Mouse (Mus musculus): ENCODE data around the gene Polr1c. TPM values are rescaled to one million over a fixed set of nuclear protein-coding genes. Genes with fewer than 3 reads are reported as not detected.

Polr1c gene
- polyA plus RNA-seq, 1 experiment from 2014 or later, result 87.9 TPM

DNA sequence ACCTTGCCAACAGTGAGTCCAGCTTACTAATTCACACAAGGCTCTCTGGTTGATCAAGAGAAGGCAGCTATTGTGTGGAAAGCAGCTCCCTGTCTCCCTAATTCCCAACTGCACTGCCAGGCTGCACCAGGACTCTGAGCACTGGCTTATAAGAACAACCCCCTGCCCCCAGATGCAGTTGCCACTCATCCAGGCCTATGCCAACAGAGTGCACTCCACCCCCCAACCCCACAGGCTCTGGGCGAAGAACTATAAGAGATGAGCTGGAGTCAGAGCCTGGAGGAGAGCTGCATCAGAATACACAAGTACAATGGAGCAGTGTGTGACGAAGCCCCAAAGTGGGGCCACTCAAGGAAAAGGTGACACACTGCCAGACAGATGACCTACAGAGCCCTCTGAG lies 24.2 kb upstream of the Polr1c start:
- no peak for ATAC-seq (ENCODE audit: insufficient number of reproducible peaks, insufficient read depth, low FRiP score, low read depth)

DNA sequence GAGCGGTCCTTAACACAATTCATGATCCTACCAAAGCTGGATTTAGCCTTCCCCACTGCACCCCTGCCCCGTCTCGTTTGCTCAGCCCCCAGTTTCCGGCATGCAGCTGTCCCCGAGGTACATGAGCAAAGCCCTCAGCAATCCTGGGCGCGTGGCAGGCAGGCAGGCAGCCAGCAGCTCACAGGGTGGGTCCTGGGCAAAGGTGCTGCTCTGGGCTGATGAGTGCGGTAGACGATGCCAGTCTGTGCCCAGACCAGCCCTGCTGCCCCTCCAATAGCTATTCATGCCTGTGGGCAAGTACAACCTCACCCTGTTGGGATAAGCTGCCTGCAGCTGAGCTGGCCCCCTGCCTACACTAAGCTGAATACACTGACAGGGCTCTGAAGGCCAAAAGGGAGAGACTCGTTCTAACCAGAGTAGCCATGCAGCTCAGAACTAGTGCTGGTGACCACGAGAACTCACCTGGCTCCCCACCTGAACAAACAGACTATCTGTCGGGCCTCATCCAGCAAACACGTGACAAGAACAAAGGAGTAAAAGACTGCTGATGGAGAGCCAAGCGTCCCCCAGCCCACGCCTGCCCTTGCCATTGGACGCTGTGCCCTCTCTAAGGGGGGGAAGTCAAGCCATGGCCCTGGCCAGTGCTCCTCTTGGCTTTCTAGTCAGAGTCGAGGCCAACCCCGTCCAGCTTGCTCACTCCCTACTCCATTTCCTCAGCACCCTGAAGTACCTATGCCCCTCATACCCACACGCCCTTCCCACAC lies 22.1 kb upstream of the Polr1c start:
- ATAC-seq (ENCODE audit: insufficient number of reproducible peaks, insufficient read depth, low FRiP score, low read depth), result no peak
- 77% methylated on average over 19 of the region's 19 CpGs for WGBS
- peaks cover 46% of the 10 kb centered on the region for H3K36me3 ChIP-seq (ENCODE audit: control insufficient read depth, insufficient read depth, low read length)
- no peaks in the 10 kb centered on the region for H3K9me3 ChIP-seq (ENCODE audit: control insufficient read depth, low read depth, low read length)
- H3K4me3 ChIP-seq (ENCODE audit: low read depth, low read length), result no peak overlapping the region
- H3K9ac ChIP-seq (replicated peaks; ENCODE audit: low read depth, low read length), result no peak overlapping the region
- H3K27me3 ChIP-seq (ENCODE audit: control insufficient read depth, insufficient read depth, low read length), result no peaks in the 10 kb centered on the region
- no peaks in the 10 kb centered on the region for H3K4me1 ChIP-seq (ENCODE audit: control insufficient read depth, insufficient read depth, low read length)
- no peak overlapping the region for H3K4me2 ChIP-seq (replicated peaks; ENCODE audit: low read depth, low read length)
- no peak overlapping the region for H3K27ac ChIP-seq (ENCODE audit: low read length)

More for the DNA sequence above, 24.2 kb upstream of the Polr1c start:
- no peak overlapping the region for H3K27ac ChIP-seq (ENCODE audit: low read length)
- no peaks in the 10 kb centered on the region for H3K9me3 ChIP-seq (ENCODE audit: control insufficient read depth, low read depth, low read length)
- 83% methylated on average over 2 of the region's 2 CpGs for WGBS
- no peaks in the 10 kb centered on the region for H3K27me3 ChIP-seq (ENCODE audit: control insufficient read depth, insufficient read depth, low read length)
- H3K4me3 ChIP-seq (ENCODE audit: low read depth, low read length), result no peak overlapping the region
- H3K9ac ChIP-seq (replicated peaks; ENCODE audit: low read depth, low read length), result no peak overlapping the region
- H3K4me2 ChIP-seq (replicated peaks; ENCODE audit: low read depth, low read length), result no peak overlapping the region
- H3K4me1 ChIP-seq (ENCODE audit: control insufficient read depth, insufficient read depth, low read length), result no peaks in the 10 kb centered on the region
- peaks cover 47% of the 10 kb centered on the region for H3K36me3 ChIP-seq (ENCODE audit: control insufficient read depth, insufficient read depth, low read length)

DNA sequence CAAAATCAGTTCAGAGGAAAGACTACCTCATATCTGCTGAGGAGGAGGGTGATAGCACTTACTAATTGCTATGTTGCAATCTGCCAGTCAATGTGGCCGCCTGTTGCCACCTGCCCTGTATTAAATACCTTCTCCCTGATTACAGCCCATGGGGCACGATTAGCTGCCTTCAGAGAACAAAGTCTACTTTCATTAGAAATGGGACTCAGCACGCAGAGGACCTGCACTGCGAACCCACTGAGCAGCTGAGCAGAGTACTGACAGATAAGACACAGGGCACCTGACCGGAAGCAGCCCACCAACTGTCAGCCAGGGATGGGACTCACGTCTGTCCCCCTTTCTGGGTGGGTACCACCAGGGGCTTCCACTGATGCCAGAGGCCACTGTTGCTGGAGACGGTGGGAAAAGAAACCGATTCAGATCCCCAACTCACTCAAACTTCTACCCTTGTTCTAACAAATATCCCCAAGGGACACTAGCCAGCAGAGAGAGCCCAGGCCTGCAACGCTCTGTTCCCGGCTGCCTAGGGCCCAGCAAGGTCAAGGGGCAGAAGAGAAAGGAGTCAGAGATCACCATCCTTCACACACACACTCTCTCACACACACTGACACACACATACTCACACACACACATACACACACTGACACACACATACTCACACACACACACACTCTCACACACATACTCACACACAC lies 20.3 kb upstream of the Polr1c start:
- no peak for ATAC-seq (ENCODE audit: insufficient number of reproducible peaks, insufficient read depth, low FRiP score, low read depth)
- WGBS, result 75% methylated on average over 10 of the region's 10 CpGs

DNA sequence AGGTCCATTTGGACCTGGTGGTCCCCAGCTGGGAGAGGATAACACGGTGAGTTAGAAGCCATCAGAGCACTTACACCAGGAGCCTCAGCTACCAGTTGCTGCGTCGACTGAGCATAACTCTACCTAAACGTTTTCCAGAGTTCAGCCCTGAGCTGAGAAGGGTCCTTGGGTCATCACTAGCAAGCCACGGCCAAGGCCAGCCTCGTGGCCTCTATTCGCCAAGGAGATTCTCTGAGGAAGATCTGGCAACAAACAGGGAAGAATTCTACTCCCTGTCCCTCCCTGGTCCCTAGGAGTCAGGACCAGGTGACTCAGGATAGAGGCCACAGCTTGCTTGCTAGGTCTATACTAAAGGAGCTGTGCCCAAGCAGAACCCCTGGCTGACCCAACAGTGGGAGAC lies 19.7 kb upstream of the Polr1c start:
- H3K27me3 ChIP-seq (ENCODE audit: control insufficient read depth, insufficient read depth, low read length), result no peaks in the 10 kb centered on the region
- ATAC-seq (ENCODE audit: insufficient number of reproducible peaks, insufficient read depth, low FRiP score, low read depth), result no peak
- H3K4me3 ChIP-seq (ENCODE audit: low read depth, low read length), result no peak overlapping the region
- no peak overlapping the region for H3K9ac ChIP-seq (replicated peaks; ENCODE audit: low read depth, low read length)
- no peaks in the 10 kb centered on the region for H3K4me1 ChIP-seq (ENCODE audit: control insufficient read depth, insufficient read depth, low read length)
- no peak overlapping the region for H3K4me2 ChIP-seq (replicated peaks; ENCODE audit: low read depth, low read length)
- H3K27ac ChIP-seq (ENCODE audit: low read length), result no peak overlapping the region
- 72% methylated on average over 7 of the region's 7 CpGs for WGBS
- H3K36me3 ChIP-seq (ENCODE audit: control insufficient read depth, insufficient read depth, low read length), result peaks cover 56% of the 10 kb centered on the region
- no peaks in the 10 kb centered on the region for H3K9me3 ChIP-seq (ENCODE audit: control insufficient read depth, low read depth, low read length)

More for the DNA sequence above, 20.3 kb upstream of the Polr1c start:
- H3K4me2 ChIP-seq (replicated peaks; ENCODE audit: low read depth, low read length), result no peak overlapping the region
- peaks cover 52% of the 10 kb centered on the region for H3K36me3 ChIP-seq (ENCODE audit: control insufficient read depth, insufficient read depth, low read length)
- no peaks in the 10 kb centered on the region for H3K27me3 ChIP-seq (ENCODE audit: control insufficient read depth, insufficient read depth, low read length)
- H3K9ac ChIP-seq (replicated peaks; ENCODE audit: low read depth, low read length), result no peak overlapping the region
- no peaks in the 10 kb centered on the region for H3K4me1 ChIP-seq (ENCODE audit: control insufficient read depth, insufficient read depth, low read length)
- no peak overlapping the region for H3K4me3 ChIP-seq (ENCODE audit: low read depth, low read length)
- no peak overlapping the region for H3K27ac ChIP-seq (ENCODE audit: low read length)
- H3K9me3 ChIP-seq (ENCODE audit: control insufficient read depth, low read depth, low read length), result no peaks in the 10 kb centered on the region

DNA sequence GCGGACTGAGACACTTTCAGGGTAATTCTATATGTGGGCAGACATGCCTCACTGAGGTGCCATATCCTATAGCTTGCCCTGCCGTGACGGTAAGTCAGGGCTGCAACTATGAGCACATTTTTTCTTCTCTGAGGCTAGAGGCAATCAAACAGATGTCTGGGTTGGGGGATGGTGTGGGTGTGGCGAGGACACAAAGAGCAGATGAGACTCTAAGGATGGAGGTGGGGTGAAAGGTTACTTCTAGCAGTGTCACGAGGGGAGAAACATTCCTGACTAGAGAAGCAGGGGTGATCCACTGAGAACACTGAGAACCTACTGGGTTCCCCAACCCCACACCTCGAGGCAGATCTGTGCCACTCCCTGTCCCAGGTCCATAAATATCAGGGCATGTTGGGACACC lies 19.1 kb upstream of the Polr1c start:
- Histone ChIP-seq H3K4me1 (ENCODE audit: control insufficient read depth, insufficient read depth, low read length) (no peaks in the 10 kb centered on the region), H3K4me2 (replicated peaks; ENCODE audit: low read depth, low read length) (no peak overlapping the region), H3K9ac (replicated peaks; ENCODE audit: low read depth, low read length) (no peak overlapping the region), H3K9me3 (ENCODE audit: control insufficient read depth, low read depth, low read length) (no peaks in the 10 kb centered on the region), H3K27me3 (ENCODE audit: control insufficient read depth, insufficient read depth, low read length) (no peaks in the 10 kb centered on the region), H3K27ac (ENCODE audit: low read length) (peak overlapping the region; percentile 68), H3K4me3 (ENCODE audit: low read depth, low read length) (no peak overlapping the region), H3K36me3 (ENCODE audit: control insufficient read depth, insufficient read depth, low read length) (peaks cover 60% of the 10 kb centered on the region)
- WGBS, result 62% methylated on average over 6 of the region's 6 CpGs
- ATAC-seq (ENCODE audit: insufficient number of reproducible peaks, insufficient read depth, low FRiP score, low read depth), result no peak

DNA sequence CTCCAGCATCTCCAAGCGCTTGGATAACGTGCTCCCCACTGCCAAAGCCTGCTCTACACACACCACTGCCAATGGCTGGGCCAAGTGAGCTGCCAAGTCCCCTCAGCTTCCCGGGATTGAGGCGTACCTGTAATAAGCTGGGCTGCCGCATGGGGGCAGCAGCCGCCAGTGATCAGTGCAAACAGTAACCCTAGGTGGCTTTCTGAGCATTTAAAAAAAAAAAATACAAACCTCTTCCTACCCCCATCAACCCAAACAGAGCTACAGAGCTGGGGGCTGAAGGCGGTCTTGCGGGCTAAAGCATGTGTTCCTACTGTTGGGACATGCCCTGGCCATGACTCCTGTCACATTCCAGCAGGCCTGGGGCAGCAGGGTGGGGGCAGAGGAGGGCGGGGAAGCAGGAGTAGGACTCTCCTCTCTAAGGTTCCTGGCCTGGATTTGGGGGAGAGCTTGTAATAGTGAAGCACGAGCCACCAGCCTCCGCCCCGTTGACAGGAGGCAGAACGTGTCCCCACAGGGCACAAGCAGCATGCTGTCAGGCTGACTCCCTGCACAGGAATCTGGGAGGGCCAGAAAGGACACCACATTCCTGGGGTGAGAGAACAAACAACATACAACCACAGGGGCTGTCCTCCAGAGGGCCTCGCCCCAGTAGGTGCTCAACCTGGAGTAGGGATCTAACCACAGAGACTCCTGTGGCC lies 18.2 kb upstream of the Polr1c start:
- peak overlapping the region; percentile 68; the same call in 1 of the 2 replicates for H3K27ac ChIP-seq (ENCODE audit: low read length)

DNA sequence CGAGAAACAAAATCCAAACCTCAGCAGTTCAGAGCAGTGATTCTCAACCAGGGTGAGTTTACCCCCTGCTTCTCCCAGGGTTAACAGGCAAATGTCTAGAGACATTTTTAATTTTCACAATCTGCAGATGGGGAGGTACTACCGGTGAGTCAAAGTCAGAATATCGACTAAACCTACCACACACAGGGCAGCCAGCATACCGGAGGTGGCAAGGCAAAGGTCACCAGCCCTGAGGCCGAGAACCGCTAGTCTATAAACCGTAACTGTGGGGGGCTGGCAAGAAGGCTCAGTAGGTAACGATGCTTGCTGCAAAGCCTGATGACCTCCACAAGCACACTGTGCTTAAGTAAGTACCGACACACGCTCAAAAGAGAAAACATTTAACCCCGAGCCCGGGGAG lies 17.6 kb upstream of the Polr1c start:
- Histone ChIP-seq H3K9ac (replicated peaks; ENCODE audit: low read depth, low read length) (no peak overlapping the region), H3K4me2 (replicated peaks; ENCODE audit: low read depth, low read length) (no peak overlapping the region), H3K4me3 (ENCODE audit: low read depth, low read length) (no peak overlapping the region), H3K27me3 (ENCODE audit: control insufficient read depth, insufficient read depth, low read length) (no peaks in the 10 kb centered on the region), H3K27ac (ENCODE audit: low read length) (no peak overlapping the region), H3K4me1 (ENCODE audit: control insufficient read depth, insufficient read depth, low read length) (no peaks in the 10 kb centered on the region), H3K36me3 (ENCODE audit: control insufficient read depth, insufficient read depth, low read length) (peaks cover 59% of the 10 kb centered on the region), H3K9me3 (ENCODE audit: control insufficient read depth, low read depth, low read length) (no peaks in the 10 kb centered on the region)
- ATAC-seq (ENCODE audit: insufficient number of reproducible peaks, insufficient read depth, low FRiP score, low read depth), result no peak
- 82% methylated on average over 12 of the region's 12 CpGs for WGBS

More for the DNA sequence above, 18.2 kb upstream of the Polr1c start:
- H3K9me3 ChIP-seq (ENCODE audit: control insufficient read depth, low read depth, low read length), result no peaks in the 10 kb centered on the region
- H3K27me3 ChIP-seq (ENCODE audit: control insufficient read depth, insufficient read depth, low read length), result no peaks in the 10 kb centered on the region
- H3K4me1 ChIP-seq (ENCODE audit: control insufficient read depth, insufficient read depth, low read length), result no peaks in the 10 kb centered on the region
- no peak overlapping the region for H3K4me3 ChIP-seq (ENCODE audit: low read depth, low read length)
- no peak overlapping the region for H3K9ac ChIP-seq (replicated peaks; ENCODE audit: low read depth, low read length)
- no peak overlapping the region for H3K4me2 ChIP-seq (replicated peaks; ENCODE audit: low read depth, low read length)
- peaks cover 59% of the 10 kb centered on the region for H3K36me3 ChIP-seq (ENCODE audit: control insufficient read depth, insufficient read depth, low read length)
- WGBS, result 19% methylated on average over 14 of the region's 14 CpGs
- peak; percentile 66; the same call in 1 of the 2 replicates for ATAC-seq (ENCODE audit: insufficient number of reproducible peaks, insufficient read depth, low FRiP score, low read depth)

DNA sequence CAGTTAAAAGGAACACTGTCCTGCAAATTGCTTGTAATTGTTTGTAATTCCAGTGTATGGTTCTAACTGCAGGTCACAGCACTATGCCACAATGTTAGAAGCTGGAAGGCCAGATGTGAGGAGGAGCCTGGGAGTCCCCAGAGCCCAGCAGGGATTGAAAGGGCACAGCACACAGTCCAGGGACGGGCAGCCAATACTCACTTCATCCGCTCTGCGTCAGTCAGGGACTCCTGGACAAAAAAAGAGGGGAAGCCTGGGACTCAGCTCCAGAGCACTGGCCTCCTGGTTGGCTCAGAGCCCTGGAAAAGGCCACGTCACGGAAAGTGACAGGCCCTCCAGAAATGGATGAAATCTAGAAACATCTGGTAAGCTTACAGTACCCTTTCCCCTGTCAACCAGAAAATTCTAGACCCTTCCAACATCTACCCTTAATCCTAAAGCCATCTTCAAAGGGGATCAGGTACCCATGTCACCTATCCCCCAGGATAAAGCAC lies 14.4 kb upstream of the Polr1c start:
- H3K4me1 ChIP-seq (ENCODE audit: control insufficient read depth, insufficient read depth, low read length), result no peaks in the 10 kb centered on the region
- no peak overlapping the region for H3K27ac ChIP-seq (ENCODE audit: low read length)
- H3K4me3 ChIP-seq (ENCODE audit: low read depth, low read length), result no peak overlapping the region
- H3K9ac ChIP-seq (replicated peaks; ENCODE audit: low read depth, low read length), result no peak overlapping the region
- no peaks in the 10 kb centered on the region for H3K27me3 ChIP-seq (ENCODE audit: control insufficient read depth, insufficient read depth, low read length)
- no peak for ATAC-seq (ENCODE audit: insufficient number of reproducible peaks, insufficient read depth, low FRiP score, low read depth)
- no peak overlapping the region for H3K4me2 ChIP-seq (replicated peaks; ENCODE audit: low read depth, low read length)
- WGBS, result 93% methylated on average over 5 of the region's 5 CpGs
- no peaks in the 10 kb centered on the region for H3K9me3 ChIP-seq (ENCODE audit: control insufficient read depth, low read depth, low read length)
- peaks cover 72% of the 10 kb centered on the region for H3K36me3 ChIP-seq (ENCODE audit: control insufficient read depth, insufficient read depth, low read length)

All from stomach, embryonic 14.5 days (tissue).